Mouse (Mus musculus) limb, embryonic 11.5 days (tissue): ENCODE results near the gene Xdh. TPM values are rescaled to one million over a fixed set of nuclear protein-coding genes. Genes with fewer than 3 reads are reported as not detected.

Experiments used
- ATAC-seq: fragments of 200-750 bp; cut with Nextera tagmentation; 2 replicates; pipeline ENCODE4 v1.8.0; 2017; ENCODE audit warnings: low read depth; ENCODE audit not compliant: insufficient number of reproducible peaks, low FRiP score, low TSS enrichment
- DNase-seq: peaks from one replicate; pipeline ENCODE4 v3.0.0-alpha.2; 2015; ENCODE audit warnings: low spot score
- H3K27ac ChIP-seq: fragments of 300-500 bp; sonication (generic); replicated peaks from 2 replicates; pipeline ENCODE4 v1.5.1; 2014; ENCODE audit warnings: low read depth, mild to moderate bottlenecking, low read length
- H3K27me3 ChIP-seq: fragments of 300-500 bp; sonication (generic); 2 replicates; pipeline ENCODE4 v1.6.1; 2014; ENCODE audit warnings: mild to moderate bottlenecking, low read length, mixed read lengths; ENCODE audit not compliant: control insufficient read depth, insufficient read depth
- H3K36me3 ChIP-seq: fragments of 300-500 bp; sonication (generic); 2 replicates; pipeline ENCODE4 v1.6.1; 2014; ENCODE audit warnings: mild to moderate bottlenecking, low read length, moderate library complexity, mixed read lengths; ENCODE audit not compliant: control insufficient read depth, insufficient read depth
- H3K4me1 ChIP-seq: fragments of 300-500 bp; sonication (generic); 2 replicates; pipeline ENCODE4 v1.6.1; 2014; ENCODE audit warnings: low read length, mixed read lengths; ENCODE audit not compliant: control insufficient read depth, insufficient read depth
- H3K4me2 ChIP-seq: fragments of 300-500 bp; sonication (generic); 2 replicates; pipeline ENCODE4 v1.6.1; 2014; ENCODE audit warnings: low read depth, mild to moderate bottlenecking, moderate library complexity; ENCODE audit not compliant: severe bottlenecking
- H3K4me3 ChIP-seq: fragments of 300-500 bp; sonication (generic); 2 replicates; pipeline ENCODE4 v1.5.1; 2014; ENCODE audit warnings: low read depth, low read length
- H3K9ac ChIP-seq: fragments of 300-500 bp; sonication (generic); 2 replicates; pipeline ENCODE4 v1.6.1; 2014; ENCODE audit warnings: mild to moderate bottlenecking, low read length
- H3K9me3 ChIP-seq: fragments of 300-500 bp; sonication (generic); 2 replicates; pipeline ENCODE4 v1.6.1; 2016; ENCODE audit warnings: low read length; ENCODE audit not compliant: control insufficient read depth
- WGBS: fragments of 180-500 bp; shearing (Covaris S2); extraction: QIAGEN DNeasy Blood & Tissue Kit; methylation state at CpG from one replicate; pipeline ENCODE4 v1.1.7; 2014; 5-methylcytosine and 5-hydroxymethylcytosine counted together
- polyA plus RNA-seq: library from polyadenylated mRNA; unstranded; fragments of >200 nt; fragmentation: Nextera tagmentation; extraction: Ambion mirVana; gene quantifications from 2 replicates; pipeline ENCODE4 v1.2.1, GENCODE M21; 2014

Xdh gene
- polyA plus RNA-seq, 1 experiment from 2014 or later: 0.19 TPM

DNA sequence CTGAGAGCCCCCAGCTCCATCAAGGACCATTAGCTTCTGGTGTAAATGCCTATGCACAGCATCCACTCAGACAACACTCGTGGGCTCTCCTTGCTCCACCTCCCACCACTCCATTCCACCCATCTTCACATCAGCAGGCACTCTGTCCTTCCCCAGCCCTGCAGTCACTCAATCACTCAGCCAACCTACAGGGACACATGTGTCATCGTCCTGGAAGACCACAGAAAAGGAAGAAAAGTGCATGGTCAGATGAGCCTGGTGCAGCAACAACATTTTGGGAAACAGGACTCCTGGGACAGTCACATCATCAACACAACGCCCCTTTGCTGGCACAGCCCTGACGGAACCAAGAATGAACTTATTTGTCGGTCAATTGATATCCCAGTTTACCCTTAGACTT lies 974 bp upstream of the Xdh start:
- Histone ChIP-seq H3K27me3 (no peaks in the 10 kb centered on the region), H3K9me3 (no peaks in the 10 kb centered on the region), H3K4me3 (no peak overlapping the region), H3K27ac (no peak overlapping the region), H3K9ac (no peak overlapping the region), H3K4me2 (no peak overlapping the region), H3K36me3 (no peaks in the 10 kb centered on the region), H3K4me1 (0 out of 2 replicates have a peak, but pooled peaks cover 2% of the 10 kb centered on the region)
- DNase-seq (no peak), ATAC-seq (no peak)
- WGBS: 87% methylated on average over 5 of the region's 5 CpGs

DNA sequence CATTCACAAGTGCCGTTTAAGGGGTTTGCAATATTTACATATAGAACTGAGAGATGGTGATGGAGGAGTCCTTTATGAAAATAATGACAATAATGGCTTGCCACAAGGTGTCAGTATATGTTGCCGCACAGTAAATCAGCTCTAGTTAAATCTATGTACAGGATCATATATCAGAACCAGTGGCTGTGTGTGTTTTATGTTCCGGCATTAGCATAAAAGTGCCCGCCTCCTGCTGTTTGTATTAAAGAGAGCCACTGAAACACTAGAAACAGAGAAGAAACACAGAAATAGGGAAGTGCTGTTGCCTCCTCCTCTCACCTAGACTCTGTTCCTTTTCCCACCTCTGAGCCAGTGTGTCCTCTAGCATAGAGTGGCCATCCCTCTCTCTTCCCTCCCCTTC lies 498 bp downstream of the Xdh start:
- Histone ChIP-seq H3K36me3 (no peaks in the 10 kb centered on the region), H3K4me3 (no peak overlapping the region), H3K9me3 (no peaks in the 10 kb centered on the region), H3K4me2 (no peak overlapping the region), H3K27ac (no peak overlapping the region), H3K27me3 (no peaks in the 10 kb centered on the region), H3K4me1 (0 out of 2 replicates have a peak, but pooled peaks cover 2% of the 10 kb centered on the region), H3K9ac (no peak overlapping the region)
- DNase-seq: no peak
- WGBS: 85% methylated on average over 4 of the region's 4 CpGs
- no peak for ATAC-seq

DNA sequence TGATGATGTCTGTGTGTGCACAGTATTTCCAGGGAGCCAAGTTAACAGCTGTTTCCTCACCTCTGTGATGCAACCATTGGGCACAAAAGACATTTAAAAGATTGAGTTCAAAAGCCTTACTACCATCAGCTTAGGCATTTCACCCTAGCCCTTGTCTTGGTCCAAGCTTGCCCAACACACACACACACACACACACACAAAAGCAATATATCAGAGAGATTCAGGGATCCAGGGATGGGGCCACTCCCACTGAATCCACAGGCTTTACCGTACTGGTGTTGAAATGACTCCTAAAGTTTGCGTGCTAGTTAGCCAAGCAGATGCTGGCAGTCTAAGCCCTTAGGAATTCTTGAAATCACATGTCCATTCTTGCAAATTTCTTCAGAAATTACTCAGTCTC lies 1.2 kb downstream of the Xdh start:
- Histone ChIP-seq H3K9me3 (no peaks in the 10 kb centered on the region), H3K4me1 (0 out of 2 replicates have a peak, but pooled peaks cover 2% of the 10 kb centered on the region), H3K4me3 (no peak overlapping the region), H3K27ac (no peak overlapping the region), H3K27me3 (no peaks in the 10 kb centered on the region), H3K36me3 (no peaks in the 10 kb centered on the region), H3K9ac (no peak overlapping the region), H3K4me2 (no peak overlapping the region)
- ATAC-seq (no peak), DNase-seq (no peak)
- WGBS: 84% methylated on average over 2 of the region's 2 CpGs

DNA sequence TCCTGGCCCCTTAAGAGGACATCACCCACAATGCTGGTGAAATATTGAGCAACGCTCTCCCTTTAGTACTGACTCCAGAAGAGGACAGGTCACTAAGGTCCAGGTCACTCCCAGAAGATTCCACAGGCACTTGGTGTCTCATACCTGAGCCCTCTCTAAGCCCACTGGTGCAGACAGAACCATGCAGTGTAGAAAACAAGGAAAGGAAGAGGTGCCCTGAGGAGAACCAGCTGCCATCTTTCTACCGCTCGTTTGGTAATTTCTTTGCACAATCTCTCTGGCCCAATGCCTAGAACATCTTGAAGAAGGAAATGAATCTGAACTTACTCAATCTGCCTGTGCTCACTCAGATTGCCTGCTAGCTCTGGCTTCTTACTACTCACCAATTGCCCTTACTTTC lies 2.0 kb downstream of the Xdh start:
- H3K9me3 ChIP-seq: no peaks in the 10 kb centered on the region
- H3K27ac ChIP-seq: no peak overlapping the region
- 92% methylated on average over 3 of the region's 3 CpGs for WGBS
- H3K4me2 ChIP-seq: no peak overlapping the region
- no peak overlapping the region for H3K4me3 ChIP-seq
- 0 out of 2 replicates have a peak, but pooled peaks cover 2% of the 10 kb centered on the region for H3K4me1 ChIP-seq
- no peak for ATAC-seq
- no peaks in the 10 kb centered on the region for H3K36me3 ChIP-seq
- no peak for DNase-seq
- H3K9ac ChIP-seq: no peak overlapping the region
- H3K27me3 ChIP-seq: no peaks in the 10 kb centered on the region

DNA sequence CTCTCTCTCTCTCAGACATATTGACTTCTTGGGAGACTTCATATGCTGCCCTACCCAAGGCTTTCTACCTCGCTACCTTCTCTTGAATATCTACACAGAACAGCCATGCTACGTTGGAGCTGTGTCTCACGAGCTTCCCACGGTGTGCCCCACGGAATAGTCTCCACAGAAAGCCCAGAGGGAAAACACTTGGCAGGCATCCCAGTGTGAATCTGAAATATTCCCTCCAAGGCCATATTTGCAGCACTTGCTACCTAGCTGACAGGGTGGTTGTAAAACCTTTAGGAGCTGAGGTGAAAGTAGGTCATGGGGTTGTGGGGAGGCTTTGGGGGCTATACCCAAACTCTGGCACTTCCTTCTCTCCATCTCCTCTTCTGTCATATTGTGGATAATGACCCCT lies 3.1 kb downstream of the Xdh start:
- H3K4me1 ChIP-seq: 0 out of 2 replicates have a peak, but pooled peaks cover 2% of the 10 kb centered on the region
- H3K4me3 ChIP-seq: no peak overlapping the region
- WGBS: 84% methylated on average over 5 of the region's 5 CpGs
- no peak overlapping the region for H3K9ac ChIP-seq
- H3K4me2 ChIP-seq: no peak overlapping the region
- DNase-seq: no peak
- H3K36me3 ChIP-seq: no peaks in the 10 kb centered on the region
- no peak for ATAC-seq
- H3K27ac ChIP-seq: no peak overlapping the region
- no peaks in the 10 kb centered on the region for H3K27me3 ChIP-seq
- no peaks in the 10 kb centered on the region for H3K9me3 ChIP-seq

DNA sequence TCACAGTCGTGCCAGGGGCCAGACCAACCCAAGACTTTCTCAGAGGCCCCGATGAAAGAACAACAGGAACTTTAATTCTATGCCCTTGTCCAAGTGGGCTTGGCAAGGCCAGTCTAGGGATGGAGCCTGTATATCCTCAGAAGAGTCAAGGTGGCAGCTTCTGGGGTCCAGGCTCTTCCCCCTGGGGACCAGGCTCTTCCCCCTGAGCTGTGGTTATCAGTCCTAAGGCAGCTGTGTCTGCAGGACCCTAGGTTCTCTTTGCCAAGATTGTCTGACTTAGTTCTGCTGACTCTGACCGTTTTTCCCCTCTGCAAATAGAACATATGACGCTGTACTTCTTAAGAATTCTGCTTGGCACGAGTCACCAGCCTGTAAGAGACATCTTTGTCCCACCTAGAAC lies 5.3 kb downstream of the Xdh start:
- no peak overlapping the region for H3K9ac ChIP-seq
- ATAC-seq: no peak
- no peak overlapping the region for H3K27ac ChIP-seq
- WGBS: 82% methylated on average over 5 of the region's 5 CpGs
- H3K4me1 ChIP-seq: 0 out of 2 replicates have a peak, but pooled peaks cover 1% of the 10 kb centered on the region
- H3K27me3 ChIP-seq: no peaks in the 10 kb centered on the region
- no peak for DNase-seq
- H3K36me3 ChIP-seq: no peaks in the 10 kb centered on the region
- H3K9me3 ChIP-seq: no peaks in the 10 kb centered on the region
- H3K4me2 ChIP-seq: no peak overlapping the region
- no peak overlapping the region for H3K4me3 ChIP-seq

DNA sequence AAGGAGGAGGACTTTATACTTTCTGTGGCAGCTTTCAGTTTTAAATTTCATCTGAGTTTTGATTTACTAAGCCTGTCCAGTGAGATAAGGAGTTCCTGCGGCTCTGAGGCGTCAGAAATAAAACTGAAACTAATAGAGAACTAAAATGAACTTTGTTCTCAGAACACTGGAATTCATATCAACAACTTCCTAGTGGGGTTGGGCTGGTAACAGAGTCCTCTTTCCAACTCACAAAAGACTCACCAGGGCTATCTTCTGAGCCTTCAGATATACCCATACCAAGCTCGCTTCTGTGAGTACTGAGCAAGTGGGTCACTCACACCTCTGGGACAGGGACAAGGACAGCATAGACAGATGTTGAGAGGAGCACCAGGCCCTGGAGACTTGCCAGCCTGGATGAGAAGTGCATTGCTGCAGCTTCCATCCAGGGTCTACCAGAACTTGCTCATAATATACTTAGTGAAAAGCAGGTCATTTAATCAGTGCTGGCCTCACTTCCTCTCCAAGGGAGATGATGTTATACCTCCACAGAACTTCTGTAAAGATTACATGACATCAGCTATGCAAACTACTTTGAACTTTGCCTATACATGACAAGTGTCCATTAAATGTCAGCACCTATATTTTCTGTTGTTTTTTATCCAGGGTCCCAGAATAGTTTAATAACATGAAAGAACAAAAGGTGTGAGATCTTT lies 7.6 kb downstream of the Xdh start:
- H3K4me3 ChIP-seq: no peak overlapping the region
- no peak overlapping the region for H3K4me2 ChIP-seq
- ATAC-seq: no peak
- no peaks in the 10 kb centered on the region for H3K36me3 ChIP-seq
- H3K9ac ChIP-seq: no peak overlapping the region
- no peaks in the 10 kb centered on the region for H3K9me3 ChIP-seq
- no peaks in the 10 kb centered on the region for H3K4me1 ChIP-seq
- no peaks in the 10 kb centered on the region for H3K27me3 ChIP-seq
- no peak overlapping the region for H3K27ac ChIP-seq
- DNase-seq: no peak
- WGBS: 86% methylated on average over 3 of the region's 3 CpGs

DNA sequence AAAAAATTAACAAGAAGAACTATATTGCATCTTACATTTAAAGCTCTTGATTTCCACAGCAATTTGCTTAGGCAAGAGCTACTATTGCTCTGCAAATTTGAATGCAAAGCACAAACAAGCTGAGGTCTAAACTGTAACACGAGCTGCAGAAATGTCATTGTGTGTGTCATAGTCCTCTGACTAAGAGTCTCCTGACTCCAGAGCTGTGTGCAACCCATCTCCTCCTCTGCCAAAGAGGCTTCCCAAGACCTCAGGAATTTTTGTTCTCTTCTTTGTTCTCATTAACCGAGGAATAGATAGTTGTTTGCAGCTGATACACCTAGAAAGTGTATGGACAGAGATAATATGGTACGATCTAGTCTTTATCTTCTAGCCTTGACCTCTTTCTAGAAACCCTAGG lies 8.2 kb downstream of the Xdh start:
- no peaks in the 10 kb centered on the region for H3K27me3 ChIP-seq
- 83% methylated on average over 3 of the region's 3 CpGs for WGBS

DNA sequence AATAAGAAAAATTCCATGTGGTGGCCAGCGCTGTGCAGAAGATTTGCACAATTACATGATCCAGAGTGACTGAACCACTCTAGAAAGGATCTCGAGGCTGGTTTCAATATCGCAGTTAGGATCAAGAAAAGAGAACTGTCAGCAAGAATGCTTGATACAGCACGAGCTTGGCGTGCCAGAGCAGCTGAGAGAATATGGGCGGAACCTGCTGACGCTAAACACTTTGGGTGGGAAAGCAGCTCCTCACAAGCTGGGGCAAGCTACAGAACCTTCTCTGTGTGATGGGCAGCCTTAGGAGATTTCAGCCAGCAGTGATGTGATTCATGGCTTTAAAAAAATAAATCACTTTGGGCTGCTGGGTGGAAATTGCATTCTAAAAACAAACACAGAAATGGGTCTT lies 12.9 kb downstream of the Xdh start:
- Histone ChIP-seq H3K4me3 (no peak overlapping the region), H3K27me3 (no peaks in the 10 kb centered on the region), H3K9me3 (no peaks in the 10 kb centered on the region), H3K36me3 (no peaks in the 10 kb centered on the region), H3K4me2 (no peak overlapping the region), H3K9ac (no peak overlapping the region), H3K4me1 (no peaks in the 10 kb centered on the region), H3K27ac (no peak overlapping the region)
- ATAC-seq (no peak), DNase-seq (no peak)
- 79% methylated on average over 7 of the region's 7 CpGs for WGBS

More for the DNA sequence above, 8.2 kb downstream of the Xdh start:
- Histone ChIP-seq H3K36me3 (no peaks in the 10 kb centered on the region), H3K4me1 (no peaks in the 10 kb centered on the region), H3K9me3 (no peaks in the 10 kb centered on the region), H3K27ac (no peak overlapping the region), H3K9ac (no peak overlapping the region), H3K4me2 (no peak overlapping the region), H3K4me3 (no peak overlapping the region)
- ATAC-seq: no peak
- DNase-seq: no peak
